9 mouse cellular contexts compared by ENCODE assay signal in the genomic region with DNA sequence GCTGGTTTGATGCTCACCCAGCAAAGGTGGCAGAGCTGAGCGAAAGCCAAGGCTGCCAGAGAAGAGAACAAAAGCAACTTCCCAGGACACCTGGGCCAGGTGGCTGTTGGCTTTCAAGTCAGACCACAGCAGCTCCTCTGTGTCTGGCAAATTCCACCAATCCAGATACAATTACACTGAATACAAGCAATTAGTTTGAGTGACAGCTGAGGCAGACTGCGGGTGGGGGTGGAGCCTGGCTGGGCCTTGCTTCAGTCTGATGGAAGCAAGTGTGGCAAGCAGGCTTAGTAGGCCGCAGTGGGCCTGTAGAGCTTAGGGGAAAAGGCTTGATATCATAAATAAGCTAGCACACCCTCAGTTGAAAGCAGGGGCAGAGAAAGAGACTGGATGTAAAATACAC.
DNase-seq lines count a peak whose midpoint lies in the region; ATAC-seq lines count a peak whose summit lies in the region.
"Had no signal": no experiment of that assay in that cellular context is flagged by ENCODE, and none has a peak within 500 bp of the region (broad histone marks: within the 10 kb centered on the region; RNA-seq: fewer than 3 reads in every experiment).

No protein-coding gene starts in this region.

- 57% methylated on average over 3 of the region's 3 CpGs for WGBS in neural tube, embryonic 12.5 days
- 61% methylated on average over 3 of the region's 3 CpGs for WGBS in neural tube, embryonic 15.5 days
- 47% methylated on average over 3 of the region's 3 CpGs for WGBS in forebrain, embryonic 10.5 days
- WGBS in limb, embryonic 10.5 days, result 60% methylated on average over 3 of the region's 3 CpGs

- DNase-seq in forebrain, embryonic 10.5 days (ENCODE audit: extremely low spot score, low spot score), result peak; percentile 63
- DNase-seq in limb, embryonic 10.5 days (ENCODE audit: low spot score), result peak; percentile 42
- DNase-seq in telencephalon, adult 2 months (ENCODE audit: low read depth, low spot score), result peak; percentile 43
- no peak for DNase-seq in spleen, postnatal 10 days (ENCODE audit: low spot score in 2 of 2)
- DNase-seq in kidney, adult 18-20 months, result no peak

- H3K9ac ChIP-seq in neural tube, embryonic 12.5 days, result no peak overlapping the region
- H3K9ac ChIP-seq in neural tube, embryonic 15.5 days (replicated peaks), result no peak overlapping the region

- no peak overlapping the region for H3K4me3 ChIP-seq in neural tube, embryonic 12.5 days
- H3K4me3 ChIP-seq in neural tube, embryonic 15.5 days (replicated peaks), result no peak overlapping the region
- H3K4me3 ChIP-seq in forebrain, embryonic 10.5 days, result no peak overlapping the region
- H3K4me3 ChIP-seq in limb, embryonic 10.5 days, result no peak overlapping the region

- peaks cover 4% of the 10 kb centered on the region for H3K4me1 ChIP-seq in neural tube, embryonic 12.5 days
- no peaks in the 10 kb centered on the region for H3K4me1 ChIP-seq in neural tube, embryonic 15.5 days
- peaks cover 14% of the 10 kb centered on the region for H3K4me1 ChIP-seq in forebrain, embryonic 10.5 days
- H3K4me1 ChIP-seq in limb, embryonic 10.5 days, result peaks cover 5% of the 10 kb centered on the region; the same call in 1 of the 2 replicates

- no peak overlapping the region for H3K4me2 ChIP-seq in neural tube, embryonic 12.5 days (replicated peaks)
- no peak overlapping the region for H3K4me2 ChIP-seq in neural tube, embryonic 15.5 days

- no peaks in the 10 kb centered on the region for H3K36me3 ChIP-seq in neural tube, embryonic 12.5 days
- H3K36me3 ChIP-seq in neural tube, embryonic 15.5 days, result peaks cover 24% of the 10 kb centered on the region
- no peaks in the 10 kb centered on the region for H3K36me3 ChIP-seq in forebrain, embryonic 10.5 days (replicated peaks)
- no peaks in the 10 kb centered on the region for H3K36me3 ChIP-seq in limb, embryonic 10.5 days
- H3K36me3 ChIP-seq: G1E had no signal

- no peaks in the 10 kb centered on the region; the same call in 1 of the 2 replicates for H3K27me3 ChIP-seq in neural tube, embryonic 12.5 days (replicated peaks)
- H3K27me3 ChIP-seq in neural tube, embryonic 15.5 days (replicated peaks), result no peaks in the 10 kb centered on the region
- H3K27me3 ChIP-seq in forebrain, embryonic 10.5 days (ENCODE audit: poor library complexity, severe bottlenecking), result peaks cover 10% of the 10 kb centered on the region; the same call in 1 of the 2 replicates
- H3K27me3 ChIP-seq in limb, embryonic 10.5 days (ENCODE audit: low read depth, poor library complexity, severe bottlenecking), result no peaks in the 10 kb centered on the region

- ATAC-seq in neural tube, embryonic 12.5 days (ENCODE audit: low FRiP score, low read depth), result peak; percentile 44; the same call in 1 of the 2 replicates
- no peak for ATAC-seq in neural tube, embryonic 15.5 days (ENCODE audit: low FRiP score)
- ATAC-seq in erythroblast, adult 5-6 weeks (replicated peaks; ENCODE audit: low FRiP score, poor library complexity, severe bottlenecking), result no peak

- no peak overlapping the region for H3K27ac ChIP-seq in neural tube, embryonic 12.5 days
- H3K27ac ChIP-seq in neural tube, embryonic 15.5 days (replicated peaks), result no peak overlapping the region
- 0 out of 2 replicates have a peak overlapping the region, but pooled peaks have one; percentile 65 for H3K27ac ChIP-seq in forebrain, embryonic 10.5 days
- H3K27ac ChIP-seq in limb, embryonic 10.5 days, result no peak overlapping the region

- no peaks in the 10 kb centered on the region for H3K9me3 ChIP-seq in neural tube, embryonic 12.5 days
- H3K9me3 ChIP-seq in neural tube, embryonic 15.5 days (replicated peaks), result no peaks in the 10 kb centered on the region
- H3K9me3 ChIP-seq in forebrain, embryonic 10.5 days, result no peaks in the 10 kb centered on the region
- no peaks in the 10 kb centered on the region for H3K9me3 ChIP-seq in limb, embryonic 10.5 days (replicated peaks)

Comparison
In these comparisons a context has a peak if more than half of its experiments do, and no peak if none do; other contexts are left out.
1. DNase-seq: peak in forebrain, embryonic 10.5 days (single experiment), limb, embryonic 10.5 days (single experiment) and telencephalon, adult 2 months (single experiment); none in spleen, postnatal 10 days (0 of 2) and kidney, adult 18-20 months (single experiment).